Mouse (Mus musculus) megakaryocyte, embryonic 14.5 days (primary cell): ENCODE measurements around the gene Duxbl1. TPM values are rescaled to one million over a fixed set of nuclear protein-coding genes. Genes with fewer than 3 reads are reported as not detected.
"Not testable (repeated sequence)": the region's sequence is repeated elsewhere in the genome, so short reads cannot be mapped to it uniquely, and the experiment has no call there.

Source experiments
- H3K27me3 ChIP-seq: replicated peaks from 2 replicates; pipeline ENCODE3; 2012; ENCODE audit warnings: inconsistent platforms
- H3K36me3 ChIP-seq: replicated peaks from 2 replicates; pipeline ENCODE3; 2012; ENCODE audit warnings: low read length, inconsistent platforms, mixed read lengths
- H3K4me1 ChIP-seq: 2 replicates; pipeline ENCODE4 v1.6.1; 2012; ENCODE audit warnings: inconsistent platforms
- H3K4me3 ChIP-seq: replicated peaks from 2 replicates; pipeline ENCODE3; 2012; ENCODE audit warnings: moderate library complexity, mild to moderate bottlenecking, inconsistent platforms
- H3K9me3 ChIP-seq: 2 replicates; pipeline ENCODE4 v1.6.1; 2012; ENCODE audit warnings: inconsistent platforms
- polyA plus RNA-seq: library from polyadenylated mRNA; stranded (reverse); fragments of >175 nt; gene quantifications from 2 replicates; pipeline ENCODE4 v1.2.3, GENCODE M21; 2012; ENCODE audit warnings: low replicate concordance; ENCODE audit not compliant: insufficient read depth

Duxbl1 gene
- polyA plus RNA-seq: not detected in 2 replicates

GRCm38 (mm10) chr14:25978371-25979241 lies at the start of gene Duxbl1:
Gene Duxbl1 (plus strand): TSS chr14:25978577.
- not testable (repeated sequence) for H3K4me3 ChIP-seq, H3K9me3 ChIP-seq, H3K4me1 ChIP-seq, H3K36me3 ChIP-seq, H3K27me3 ChIP-seq

- H3K4me3 ChIP-seq, H3K9me3 ChIP-seq, H3K4me1 ChIP-seq, H3K36me3 ChIP-seq, H3K27me3 ChIP-seq: not testable (repeated sequence)
Observed at GRCm38 (mm10) chr14:25936867-25937630, 41.3 kb upstream of the Duxbl1 start.

DNA sequence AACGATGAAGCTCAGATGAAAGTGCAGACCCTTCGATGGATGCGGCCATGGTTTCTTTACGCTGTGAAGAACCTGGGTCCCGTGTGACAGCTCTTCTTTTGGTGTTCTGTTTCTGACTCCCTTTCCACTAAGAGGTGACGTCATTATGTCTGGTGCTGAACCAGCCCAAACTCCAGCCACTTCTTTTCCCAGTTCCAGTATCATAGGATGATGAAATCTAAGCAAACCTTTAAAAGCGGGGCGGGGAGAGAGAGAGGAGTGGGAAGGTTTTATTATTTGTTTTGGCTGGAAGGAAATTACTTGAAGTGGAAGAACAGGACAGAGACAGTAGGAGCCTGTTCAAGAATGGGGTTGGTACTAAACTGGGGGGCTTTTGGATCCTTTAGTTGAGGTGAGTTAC lies 40.4 kb upstream of the Duxbl1 start, which contains the start of gene Cphx1:
Cphx1 (plus strand) TSS at position 301 of the 400 bp plus-strand sequence.
- H3K4me1 ChIP-seq: not testable (repeated sequence)

GRCm38 (mm10) chr14:25957861-25958260 lies 20.5 kb upstream of the Duxbl1 start:
- not testable (repeated sequence) for H3K9me3 ChIP-seq, H3K36me3 ChIP-seq, H3K4me3 ChIP-seq, H3K27me3 ChIP-seq, H3K4me1 ChIP-seq

More for the DNA sequence above, 40.4 kb upstream of the Duxbl1 start, which contains the start of gene Cphx1:
- H3K9me3 ChIP-seq, H3K4me3 ChIP-seq, H3K36me3 ChIP-seq, H3K27me3 ChIP-seq: not testable (repeated sequence)

GRCm38 (mm10) chr14:25979242-25979941 lies 1.0 kb downstream of the Duxbl1 start:
- not testable (repeated sequence) for H3K4me1 ChIP-seq, H3K9me3 ChIP-seq, H3K36me3 ChIP-seq, H3K4me3 ChIP-seq, H3K27me3 ChIP-seq

- not testable (repeated sequence) for H3K4me1 ChIP-seq, H3K4me3 ChIP-seq, H3K27me3 ChIP-seq, H3K36me3 ChIP-seq, H3K9me3 ChIP-seq
Observed at GRCm38 (mm10) chr14:25981880-25982279, 3.5 kb downstream of the Duxbl1 start.

DNA sequence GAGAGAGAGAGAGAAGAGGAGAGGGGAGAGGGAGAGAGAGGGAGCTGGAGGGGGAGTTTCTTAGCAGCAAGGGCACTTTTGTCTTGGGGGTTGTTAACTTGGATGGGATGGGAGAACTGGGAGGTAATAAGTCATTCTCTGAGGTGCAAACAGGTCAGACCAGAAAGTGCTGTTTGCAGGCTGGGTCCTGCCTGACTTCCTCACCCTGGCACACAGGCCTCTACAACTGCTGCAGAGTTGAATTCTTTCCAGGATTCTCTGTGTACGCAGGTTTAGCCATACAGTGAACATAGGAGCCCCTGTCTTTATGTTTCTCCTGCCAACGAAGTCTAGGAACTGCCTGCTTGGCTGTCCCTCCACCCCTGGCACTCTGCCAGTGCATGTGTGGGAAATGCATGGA lies 29.1 kb downstream of the Duxbl1 start:
- not testable (repeated sequence) for H3K27me3 ChIP-seq, H3K9me3 ChIP-seq, H3K4me1 ChIP-seq, H3K4me3 ChIP-seq, H3K36me3 ChIP-seq

DNA sequence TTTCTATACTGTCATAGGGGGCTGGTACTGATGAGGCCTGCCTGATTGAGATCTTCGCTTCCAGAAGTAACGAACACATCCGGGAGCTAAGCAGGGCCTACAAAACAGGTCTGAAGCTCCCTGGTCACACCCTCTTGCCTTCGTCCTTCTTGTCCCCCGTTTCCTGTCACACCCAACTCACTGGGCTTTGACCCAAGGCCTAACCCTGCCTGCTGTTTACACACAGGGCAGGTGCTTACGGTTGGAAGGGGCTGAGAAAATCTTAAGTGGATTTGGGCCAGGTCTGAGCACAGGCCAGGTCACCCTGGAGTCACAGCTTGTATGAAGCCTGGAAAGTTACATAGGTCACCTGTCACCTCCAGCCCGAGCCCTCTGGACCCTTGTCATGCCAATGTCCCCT lies 38.0 kb downstream of the Duxbl1 start:
- not testable (repeated sequence) for H3K27me3 ChIP-seq, H3K9me3 ChIP-seq, H3K4me3 ChIP-seq, H3K36me3 ChIP-seq, H3K4me1 ChIP-seq

GRCm38 (mm10) chr14:26021555-26021954 lies 43.2 kb downstream of the Duxbl1 start:
- H3K4me3 ChIP-seq, H3K36me3 ChIP-seq, H3K27me3 ChIP-seq, H3K9me3 ChIP-seq, H3K4me1 ChIP-seq: not testable (repeated sequence)

GRCm38 (mm10) chr14:26022831-26023230 lies 44.5 kb downstream of the Duxbl1 start:
- not testable (repeated sequence) for H3K4me1 ChIP-seq, H3K27me3 ChIP-seq, H3K36me3 ChIP-seq, H3K4me3 ChIP-seq, H3K9me3 ChIP-seq

GRCm38 (mm10) chr14:26025653-26026052 lies 47.3 kb downstream of the Duxbl1 start:
- H3K36me3 ChIP-seq, H3K4me1 ChIP-seq, H3K4me3 ChIP-seq, H3K9me3 ChIP-seq, H3K27me3 ChIP-seq: not testable (repeated sequence)

GRCm38 (mm10) chr14:26034364-26034763 lies 56.0 kb downstream of the Duxbl1 start:
- not testable (repeated sequence) for H3K9me3 ChIP-seq, H3K4me3 ChIP-seq

GRCm38 (mm10) chr14:26035439-26035838 lies 57.1 kb downstream of the Duxbl1 start:
- H3K9me3 ChIP-seq, H3K4me3 ChIP-seq: not testable (repeated sequence)

More at GRCm38 (mm10) chr14:26034364-26034763, 56.0 kb downstream of the Duxbl1 start:
- not testable (repeated sequence) for H3K36me3 ChIP-seq, H3K27me3 ChIP-seq, H3K4me1 ChIP-seq

More at GRCm38 (mm10) chr14:26035439-26035838, 57.1 kb downstream of the Duxbl1 start:
- not testable (repeated sequence) for H3K27me3 ChIP-seq, H3K36me3 ChIP-seq, H3K4me1 ChIP-seq
